Mouse (Mus musculus) spleen, adult 12 weeks (tissue): ENCODE measurements around the gene Olfr1176.

Experiments used
- DNase-seq: peaks from one replicate; pipeline ENCODE4 v3.0.0; 2022; ENCODE audit warnings: low spot score

Olfr1176 gene

GRCm38 (mm10) chr2:88336421-88336820 is at the start of gene Olfr1176:
Olfr1176 (plus strand) TSS chr2:88336721.
- DNase-seq: no peak

GRCm38 (mm10) chr2:88315035-88315434 is 21.5 kb upstream of the Olfr1176 start, which contains the start of gene Olfr1174-ps:
Olfr1174-ps (minus strand) TSS chr2:88315135.
- no peak for DNase-seq

GRCm38 (mm10) chr2:88327115-88327514 is 9.4 kb upstream of the Olfr1176 start, which contains the start of gene Olfr1175-ps:
Olfr1175-ps (minus strand) TSS chr2:88327215.
- no peak for DNase-seq

- DNase-seq: no peak
Observed at GRCm38 (mm10) chr2:88346392-88346791, 9.9 kb downstream of the Olfr1176 start, which contains the start of gene Olfr1177-ps. Olfr1177-ps (minus strand) TSS chr2:88346492.

GRCm38 (mm10) chr2:88356304-88356703 is 19.8 kb downstream of the Olfr1176 start:
- DNase-seq: no peak

- DNase-seq: no peak
Observed at GRCm38 (mm10) chr2:88386762-88387161, 50.2 kb downstream of the Olfr1176 start, which contains the start of gene Olfr1178. Olfr1178 (plus strand) TSS chr2:88387062.
